In the genomic region with DNA sequence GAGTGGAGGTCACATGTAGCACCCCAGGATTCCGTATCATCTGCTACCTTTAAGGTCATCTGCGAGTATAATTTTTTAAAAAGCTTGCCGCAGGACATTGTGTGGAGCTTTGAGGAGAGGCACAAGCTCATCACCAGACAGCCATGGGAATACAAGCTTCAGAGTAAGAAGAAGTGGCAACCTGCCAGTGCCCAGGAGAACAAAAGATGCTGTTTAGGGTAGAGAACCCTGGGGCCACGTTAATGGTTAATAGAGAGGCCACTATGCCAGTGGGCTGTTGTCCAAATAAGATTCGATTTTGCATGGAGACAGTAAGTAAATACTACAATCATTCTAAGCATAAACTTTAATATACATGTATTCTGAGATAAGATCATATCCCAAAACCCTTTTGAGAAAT, we compare ENCODE assay signal across 29 mouse cellular contexts.
A peak's percentile ranks its signal among the peaks of the same experiment; 100 is the strongest.
DNase-seq lines count a peak whose midpoint lies in the region; ATAC-seq and TF ChIP-seq lines count a peak whose summit lies in the region.
"Had no signal": no experiment of that assay in that cellular context is flagged by ENCODE, and none has a peak within 500 bp of the region (broad histone marks: within the 10 kb centered on the region; RNA-seq: fewer than 3 reads in every experiment).

No protein-coding gene starts in this region.

- DNase-seq in liver, postnatal 0 days, result peak; percentile 16
- DNase-seq in liver, embryonic 11.5 days (ENCODE audit: low spot score), result no peak
- DNase-seq in brain, embryonic 14.5 days (ENCODE audit: low read depth), result peak; percentile 20
- peak; percentile 66 for DNase-seq in kidney, adult 9 months
- DNase-seq in kidney, postnatal 4 days, result peak; percentile 17 to 25
- no peak for DNase-seq in heart, postnatal 25 days (ENCODE audit: low spot score)
- DNase-seq: adrenal gland, adult 2 months; adrenal gland, postnatal 36 days; B cell, adult 2 months; cerebellum, adult 8-10 months; cerebellum, postnatal 25 days; gastrocnemius, postnatal 14 days; heart, postnatal 14 days; liver; lung, adult 18-20 months; lung, postnatal 4 days; right cerebral cortex, postnatal 25 days; thymus, adult 18-20 months; thymus, postnatal 36 days had no signal

- ATAC-seq in liver, postnatal 0 days, result no peak
- no peak for ATAC-seq in liver, embryonic 11.5 days (replicated peaks; ENCODE audit: low FRiP score)
- ATAC-seq: activated CD4-positive, CD25-positive, alpha-beta regulatory T cell, adult 4 months; forebrain, embryonic 13.5 days; hindbrain, embryonic 16.5 days; lung, postnatal 0 days had no signal

- intact Hi-C loops in heart, postnatal 25 days (cut with DNase I), result no loop called here

- H3K9ac ChIP-seq in liver, postnatal 0 days (replicated peaks), result no peak overlapping the region
- H3K9ac ChIP-seq in liver, embryonic 11.5 days (ENCODE audit: low read depth, low read length), result no peak overlapping the region
- H3K9ac ChIP-seq: embryonic facial prominence, embryonic 15.5 days; forebrain, embryonic 13.5 days; midbrain, embryonic 12.5 days; neural tube, embryonic 13.5 days; stomach, embryonic 15.5 days had no signal

- TF ChIP-seq CTCF in liver, postnatal 0 days (IDR thresholded peaks at IDR 0.05; ENCODE audit: low read depth), result no peak
- TF ChIP-seq CTCF in brain, embryonic 14.5 days (IDR thresholded peaks at IDR 0.05; ENCODE audit: borderline replicate concordance, extremely low read depth, insufficient read depth, insufficient read length), result no peak

- no peak for TF ChIP-seq POLR2A in brain, embryonic 14.5 days (IDR thresholded peaks at IDR 0.05; ENCODE audit: borderline replicate concordance, extremely low read depth, insufficient read depth, insufficient read length, poor library complexity, severe bottlenecking)

- H3K27me3 ChIP-seq in liver, postnatal 0 days (ENCODE audit: insufficient read depth, low read length), result no peaks in the 10 kb centered on the region
- no peaks in the 10 kb centered on the region for H3K27me3 ChIP-seq in liver, embryonic 11.5 days (replicated peaks; ENCODE audit: control insufficient read depth, insufficient read depth, low read length)
- H3K27me3 ChIP-seq: embryonic facial prominence, embryonic 15.5 days; forebrain, embryonic 13.5 days; megakaryocyte, embryonic 14.5 days; midbrain, embryonic 12.5 days; neural tube, embryonic 13.5 days; stomach, embryonic 15.5 days had no signal

- no peaks in the 10 kb centered on the region for H3K9me3 ChIP-seq in liver, postnatal 0 days (ENCODE audit: low read length)
- no peaks in the 10 kb centered on the region for H3K9me3 ChIP-seq in liver, embryonic 11.5 days (ENCODE audit: control insufficient read depth, low read length)
- H3K9me3 ChIP-seq: embryonic facial prominence, embryonic 10.5 days; embryonic facial prominence, embryonic 15.5 days; forebrain, embryonic 13.5 days; megakaryocyte, embryonic 14.5 days; midbrain, embryonic 12.5 days; neural tube, embryonic 13.5 days; stomach, embryonic 15.5 days had no signal

- H3K4me1 ChIP-seq in liver, postnatal 0 days (ENCODE audit: insufficient read depth), result no peaks in the 10 kb centered on the region
- no peaks in the 10 kb centered on the region for H3K4me1 ChIP-seq in liver, embryonic 11.5 days (replicated peaks; ENCODE audit: control insufficient read depth, insufficient read depth, low read length)
- H3K4me1 ChIP-seq: embryonic facial prominence, embryonic 10.5 days; embryonic facial prominence, embryonic 15.5 days; forebrain, embryonic 13.5 days; megakaryocyte, embryonic 14.5 days; midbrain, embryonic 12.5 days; neural tube, embryonic 13.5 days; stomach, embryonic 15.5 days had no signal

- 76% methylated on average over 5 of the region's 5 CpGs for WGBS in liver, postnatal 0 days (ENCODE audit: insufficient replicate concordance)
- 82% methylated on average over 5 of the region's 5 CpGs for WGBS in liver, embryonic 11.5 days

- no peak overlapping the region for H3K4me3 ChIP-seq in liver, postnatal 0 days (ENCODE audit: low read depth, low read length)
- H3K4me3 ChIP-seq in liver, embryonic 11.5 days (ENCODE audit: low read depth, low read length), result no peak overlapping the region
- H3K4me3 ChIP-seq: embryonic facial prominence, embryonic 10.5 days; embryonic facial prominence, embryonic 15.5 days; forebrain, embryonic 13.5 days; megakaryocyte, embryonic 14.5 days; midbrain, embryonic 12.5 days; neural tube, embryonic 13.5 days; stomach, embryonic 15.5 days had no signal

- TF ChIP-seq EP300 in liver, postnatal 0 days (IDR thresholded peaks at IDR 0.05; ENCODE audit: low read depth), result no peak

- no peaks in the 10 kb centered on the region for H3K36me3 ChIP-seq in liver, postnatal 0 days (replicated peaks; ENCODE audit: insufficient read depth, low read length)
- no peaks in the 10 kb centered on the region for H3K36me3 ChIP-seq in liver, embryonic 11.5 days (ENCODE audit: control insufficient read depth, insufficient read depth, low read length)
- H3K36me3 ChIP-seq: embryonic facial prominence, embryonic 10.5 days; embryonic facial prominence, embryonic 15.5 days; midbrain, embryonic 12.5 days; neural tube, embryonic 13.5 days; stomach, embryonic 15.5 days had no signal

- no peak overlapping the region for H3K4me2 ChIP-seq in liver, postnatal 0 days (ENCODE audit: low read depth, low read length)
- no peak overlapping the region for H3K4me2 ChIP-seq in liver, embryonic 11.5 days
- H3K4me2 ChIP-seq: embryonic facial prominence, embryonic 15.5 days; forebrain, embryonic 13.5 days; midbrain, embryonic 12.5 days; neural tube, embryonic 13.5 days; stomach, embryonic 15.5 days had no signal

- H3K27ac ChIP-seq in liver, postnatal 0 days (ENCODE audit: low read depth), result no peak overlapping the region
- H3K27ac ChIP-seq in liver, embryonic 11.5 days (ENCODE audit: low read depth, low read length), result no peak overlapping the region
- H3K27ac ChIP-seq: embryonic facial prominence, embryonic 10.5 days; embryonic facial prominence, embryonic 15.5 days; forebrain, embryonic 13.5 days; midbrain, embryonic 12.5 days; neural tube, embryonic 13.5 days; stomach, embryonic 15.5 days had no signal

Comparison
In these comparisons a context has a peak if more than half of its experiments do, and no peak if none do; other contexts are left out.
1. DNase-seq: peak in liver, postnatal 0 days (single experiment), brain, embryonic 14.5 days (single experiment), kidney, adult 9 months (single experiment) and kidney, postnatal 4 days (2 of 2); none in liver, embryonic 11.5 days (single experiment) and heart, postnatal 25 days (single experiment).